Mouse (Mus musculus) MEL (cell line): Measurements from ENCODE around the gene Cox7a1.

Experiments
- CHD2 ChIP-seq: IDR thresholded peaks from 2 replicates; pipeline ENCODE4 v1.6.1; 2011; ENCODE audit warnings: low read length, improper control_type of control experiment
- CTCF ChIP-seq, 3 experiments: IDR thresholded peaks in 2 of 3; conservative IDR thresholded peaks in 1 of 3; 2 replicates each; pipeline ENCODE4 v1.5.1; 2011 to 2012; ENCODE audit warnings: low read length in 3 of 3, low read depth in 2 of 3, mild to moderate bottlenecking in 2 of 3, improper control_type of control experiment in 1 of 3, inconsistent platforms in 1 of 3, mixed read lengths in 1 of 3, moderate library complexity in 1 of 3; ENCODE audit not compliant: control insufficient read depth in 1 of 3, insufficient read depth in 1 of 3, poor library complexity in 1 of 3, severe bottlenecking in 1 of 3
- E2F4 ChIP-seq: IDR thresholded peaks from 2 replicates; pipeline ENCODE4 v1.6.1; 2011; ENCODE audit warnings: low read depth, low read length, improper control_type of control experiment, borderline replicate concordance
- EP300 ChIP-seq, 2 experiments: IDR thresholded peaks; 2 replicates each; pipeline ENCODE4 v1.6.1; 2011; ENCODE audit warnings: improper control_type of control experiment in 2 of 2, low read length in 2 of 2, low read depth in 1 of 2, mild to moderate bottlenecking in 1 of 2
- GATA1 ChIP-seq: IDR thresholded peaks from 2 replicates; pipeline ENCODE4 v1.6.1; 2011; ENCODE audit warnings: low read depth, low read length, improper control_type of control experiment
- MAX ChIP-seq: IDR thresholded peaks from 2 replicates; pipeline ENCODE4 v1.6.1; 2011; ENCODE audit warnings: low read length, improper control_type of control experiment
- POLR2A ChIP-seq, 2 experiments: IDR thresholded peaks; 2 replicates each; pipeline ENCODE4 v1.6.1; 2011 to 2012; ENCODE audit warnings: low read length in 2 of 2, mild to moderate bottlenecking in 2 of 2, control low read depth in 1 of 2, improper control_type of control experiment in 1 of 2, low read depth in 1 of 2, moderate library complexity in 1 of 2; ENCODE audit not compliant: control insufficient read depth in 1 of 2, insufficient read depth in 1 of 2, poor library complexity in 1 of 2

DNA sequence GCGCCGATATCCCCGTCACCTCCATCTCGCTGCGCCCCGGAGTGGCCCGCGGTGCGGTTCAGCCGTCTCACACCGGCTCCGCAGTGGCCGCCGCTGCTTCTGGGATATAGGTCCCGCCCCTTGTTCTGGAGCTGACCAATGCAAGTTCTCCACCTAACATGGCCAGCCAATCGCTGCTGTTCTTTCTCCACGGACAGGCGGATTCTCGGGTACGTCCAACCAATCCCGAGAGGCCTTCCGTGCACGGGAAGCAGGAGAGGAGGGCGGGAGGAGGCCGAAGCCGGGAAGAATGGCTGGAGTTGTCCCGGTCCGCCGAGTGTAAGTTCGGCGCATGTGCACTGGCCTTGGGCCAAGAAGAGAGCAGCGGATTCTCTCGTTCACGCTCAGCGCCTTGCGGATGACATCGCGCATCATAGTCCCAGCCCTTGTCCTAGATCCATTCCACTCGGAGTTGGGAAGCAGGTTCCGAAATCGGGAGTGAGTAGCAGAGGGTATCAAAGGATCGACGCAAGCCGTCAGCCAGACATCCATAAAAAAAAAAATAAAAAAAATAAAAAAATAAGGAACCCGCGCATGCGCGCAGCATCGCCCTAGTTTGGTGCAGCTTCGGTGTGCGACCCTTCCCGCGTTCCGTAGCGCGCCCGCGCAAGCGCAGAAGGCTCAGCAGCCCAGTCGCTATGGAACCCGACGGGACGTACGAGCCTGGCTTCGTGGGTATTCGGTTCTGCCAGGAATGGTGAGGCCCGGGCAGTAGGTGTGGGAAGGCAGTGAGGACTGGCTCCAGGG, 47.9 kb downstream of the Cox7a1 start, which contains the start of the genes Polr2i and Tbcb:
- TF ChIP-seq CTCF (IDR thresholded peaks at IDR 0.05 in 2 of 3, conservative IDR thresholded peaks at IDR 0.05 in 1 of 3; ENCODE audit: control insufficient read depth in 1 of 3, insufficient read depth in 1 of 3, low read depth in 2 of 3, low read length in 3 of 3, poor library complexity in 1 of 3, severe bottlenecking in 1 of 3) (no peak), EP300 (IDR thresholded peaks at IDR 0.05; ENCODE audit: low read depth in 1 of 2, low read length in 2 of 2) (no peak), POLR2A (IDR thresholded peaks at IDR 0.05; ENCODE audit: control insufficient read depth in 1 of 2, insufficient read depth in 1 of 2, low read depth in 1 of 2, low read length in 2 of 2, poor library complexity in 1 of 2) (peak; percentile 44 to 87; a peak in 2 of 4 replicates), MAX (peak; percentile 72), CHD2 (peak; percentile 58), E2F4 (peak; percentile 59; the same call in 1 of the 2 replicates), GATA1 (no peak)
